Mouse (Mus musculus) ES-Bruce4 (cell line): ENCODE data around the gene 9530068E07Rik.

Source experiments
- CTCF ChIP-seq: IDR thresholded peaks from one replicate; pipeline ENCODE4 v1.8.1; 2011; ENCODE audit warnings: low read depth, low read length
- POLR2A ChIP-seq: IDR thresholded peaks from one replicate; pipeline ENCODE4 v1.8.1; 2011; ENCODE audit warnings: low read length; ENCODE audit not compliant: insufficient read depth

DNA sequence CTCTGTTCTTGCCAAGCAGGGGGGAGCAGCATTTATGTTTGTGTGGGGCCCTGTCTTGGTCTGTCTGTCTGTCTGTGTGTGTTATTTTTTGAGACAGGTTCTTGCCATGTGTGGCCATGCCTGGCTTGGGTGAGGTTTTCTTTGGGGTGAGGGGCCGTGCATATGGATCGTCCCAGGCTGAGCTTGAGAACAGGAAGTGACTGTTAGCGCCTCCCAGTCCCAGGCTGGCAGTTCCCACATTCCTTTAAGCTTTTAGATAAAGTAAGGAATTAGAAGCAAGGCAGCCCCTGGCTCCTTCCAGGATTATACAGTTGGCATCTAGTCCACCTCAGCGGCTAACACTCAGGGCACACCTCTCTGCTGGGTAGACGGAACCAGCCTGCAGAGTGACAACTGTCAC is 13.1 kb downstream of the 9530068E07Rik start:
- no peak for TF ChIP-seq CTCF
- TF ChIP-seq POLR2A: no peak
